Mouse (Mus musculus) hindbrain, embryonic 10.5 days (tissue): ENCODE results near the gene A430078G23Rik. TPM values are rescaled to one million over a fixed set of nuclear protein-coding genes. Genes with fewer than 3 reads are reported as not detected.
A peak's percentile ranks its signal among the peaks of the same experiment; 100 is the strongest.

Source experiments
- DNase-seq: peaks from one replicate; pipeline ENCODE4 v3.0.0-alpha.2; 2017; ENCODE audit warnings: low spot score
- H3K27ac ChIP-seq: fragments of 300-500 bp; sonication (generic); 2 replicates; pipeline ENCODE4 v1.5.1; 2016; ENCODE audit warnings: mild to moderate bottlenecking, moderate library complexity
- H3K27me3 ChIP-seq: fragments of 300-500 bp; sonication (generic); 2 replicates; pipeline ENCODE4 v1.6.1; 2016; ENCODE audit warnings: mild to moderate bottlenecking; ENCODE audit not compliant: poor library complexity, insufficient read depth, severe bottlenecking
- H3K36me3 ChIP-seq: fragments of 300-500 bp; sonication (generic); 2 replicates; pipeline ENCODE4 v1.6.1; 2016; ENCODE audit warnings: mild to moderate bottlenecking, moderate library complexity
- H3K4me1 ChIP-seq: fragments of 300-500 bp; sonication (generic); replicated peaks from 2 replicates; pipeline ENCODE4 v1.6.1; 2016; ENCODE audit warnings: mild to moderate bottlenecking
- H3K4me3 ChIP-seq: fragments of 300-500 bp; sonication (generic); 2 replicates; pipeline ENCODE4 v1.5.1; 2016; ENCODE audit warnings: mild to moderate bottlenecking, moderate library complexity
- H3K9me3 ChIP-seq: fragments of 300-500 bp; sonication (generic); 2 replicates; pipeline ENCODE4 v1.6.1; 2016; ENCODE audit warnings: mild to moderate bottlenecking, moderate library complexity
- WGBS: fragments of 180-500 bp; shearing (Covaris S2); methylation state at CpG from one replicate; pipeline ENCODE4 v1.1.7; 2016; 5-methylcytosine and 5-hydroxymethylcytosine counted together
- polyA plus RNA-seq: library from polyadenylated mRNA; unstranded; fragments of >200 nt; fragmentation: Nextera tagmentation; extraction: Ambion mirVana; gene quantifications from 2 replicates; pipeline ENCODE4 v1.2.1, GENCODE M21; 2016

The A430078G23Rik gene
- polyA plus RNA-seq, 1 experiment from 2014 or later = not detected

DNA sequence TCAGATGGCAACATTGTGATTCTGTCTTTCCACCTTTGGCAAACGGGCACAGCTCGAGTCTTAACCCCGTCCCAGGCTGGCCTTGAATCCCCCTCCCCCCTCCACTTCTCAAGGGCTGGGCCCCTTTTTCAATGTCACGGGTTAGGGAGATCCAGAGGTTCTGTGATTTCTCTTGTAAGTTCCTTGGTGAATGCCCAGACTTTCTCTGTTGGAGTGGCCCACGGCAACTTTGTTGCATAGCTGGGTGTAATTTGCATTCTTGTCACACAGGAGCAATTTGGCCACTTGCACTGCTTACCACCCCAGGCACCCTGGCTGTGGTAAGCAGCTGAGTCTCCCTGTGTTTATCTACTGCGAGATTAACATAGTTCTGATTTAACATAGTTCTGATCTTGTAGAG, 41.4 kb downstream of the A430078G23Rik start:
- WGBS = 11% methylated on average over 6 of the region's 6 CpGs
- peak overlapping the region; percentile 87 for H3K4me3 ChIP-seq
- H3K36me3 ChIP-seq = peaks cover 16% of the 10 kb centered on the region
- peaks cover 30% of the 10 kb centered on the region for H3K4me1 ChIP-seq
- H3K27ac ChIP-seq = peak overlapping the region; percentile 35; the same call in 1 of the 2 replicates
- no peaks in the 10 kb centered on the region for H3K27me3 ChIP-seq
- peak; percentile 10 for DNase-seq
- H3K9me3 ChIP-seq = no peaks in the 10 kb centered on the region

- Histone ChIP-seq H3K9me3 (no peaks in the 10 kb centered on the region), H3K27me3 (no peaks in the 10 kb centered on the region), H3K4me3 (peak overlapping the region; percentile 87), H3K4me1 (peaks cover 30% of the 10 kb centered on the region), H3K36me3 (peaks cover 17% of the 10 kb centered on the region), H3K27ac (peak overlapping the region; percentile 35; the same call in 1 of the 2 replicates)
- DNase-seq = no peak
- WGBS = 15% methylated on average over 4 of the region's 4 CpGs
Measured at GRCm38 (mm10) chr8:3395246-3395645, 42.0 kb downstream of the A430078G23Rik start.

- Histone ChIP-seq H3K4me1 (peaks cover 27% of the 10 kb centered on the region), H3K9me3 (no peaks in the 10 kb centered on the region), H3K36me3 (peaks cover 31% of the 10 kb centered on the region), H3K27me3 (no peaks in the 10 kb centered on the region), H3K27ac (no peak overlapping the region), H3K4me3 (no peak overlapping the region)
- WGBS = 97% methylated on average over 3 of the region's 3 CpGs
- DNase-seq = no peak
Measured at GRCm38 (mm10) chr8:3397597-3397996, 44.4 kb downstream of the A430078G23Rik start.

- Histone ChIP-seq H3K9me3 (no peaks in the 10 kb centered on the region), H3K27ac (no peak overlapping the region), H3K4me3 (no peak overlapping the region), H3K4me1 (peaks cover 5% of the 10 kb centered on the region; the same call in 1 of the 2 replicates), H3K36me3 (peaks cover 31% of the 10 kb centered on the region), H3K27me3 (no peaks in the 10 kb centered on the region)
- no peak for DNase-seq
- 42% methylated on average over 2 of the region's 2 CpGs for WGBS
Measured at GRCm38 (mm10) chr8:3400509-3400908, 47.3 kb downstream of the A430078G23Rik start.

DNA sequence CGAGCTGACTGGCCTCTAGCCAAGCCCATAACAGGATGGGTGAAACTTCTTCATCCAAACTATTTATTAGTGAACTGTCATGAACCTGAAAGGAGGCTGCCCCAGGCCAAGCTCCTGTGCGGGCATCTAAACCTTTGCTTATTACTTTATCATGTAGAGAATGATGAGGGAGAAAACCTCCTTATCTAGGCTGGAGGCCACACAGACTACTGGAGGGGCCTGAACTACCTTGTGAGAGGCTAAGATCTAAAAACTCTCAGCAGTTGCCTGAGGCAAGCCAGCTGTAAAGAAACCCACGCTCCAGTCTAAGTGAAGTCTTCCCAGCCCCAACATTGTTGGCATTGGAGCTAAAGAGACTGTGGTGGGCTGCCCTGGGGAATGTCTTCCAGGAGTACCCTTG, 54.2 kb downstream of the A430078G23Rik start:
- Histone ChIP-seq H3K9me3 (peaks cover 6% of the 10 kb centered on the region; the same call in 1 of the 2 replicates), H3K4me1 (no peaks in the 10 kb centered on the region; the same call in 1 of the 2 replicates), H3K4me3 (no peak overlapping the region), H3K27me3 (no peaks in the 10 kb centered on the region), H3K36me3 (peaks cover 4% of the 10 kb centered on the region), H3K27ac (no peak overlapping the region)
- no peak for DNase-seq
- WGBS = 94% methylated on average over 3 of the region's 3 CpGs

- WGBS = 81% methylated on average over 2 of the region's 2 CpGs
- Histone ChIP-seq H3K9me3 (peaks cover 6% of the 10 kb centered on the region; the same call in 1 of the 2 replicates), H3K27me3 (no peaks in the 10 kb centered on the region; the same call in 1 of the 2 replicates), H3K4me1 (peaks cover 25% of the 10 kb centered on the region), H3K27ac (no peak overlapping the region), H3K4me3 (no peak overlapping the region), H3K36me3 (peaks cover 4% of the 10 kb centered on the region)
- DNase-seq = no peak
Measured at GRCm38 (mm10) chr8:3411085-3411484, 57.9 kb downstream of the A430078G23Rik start.

DNA sequence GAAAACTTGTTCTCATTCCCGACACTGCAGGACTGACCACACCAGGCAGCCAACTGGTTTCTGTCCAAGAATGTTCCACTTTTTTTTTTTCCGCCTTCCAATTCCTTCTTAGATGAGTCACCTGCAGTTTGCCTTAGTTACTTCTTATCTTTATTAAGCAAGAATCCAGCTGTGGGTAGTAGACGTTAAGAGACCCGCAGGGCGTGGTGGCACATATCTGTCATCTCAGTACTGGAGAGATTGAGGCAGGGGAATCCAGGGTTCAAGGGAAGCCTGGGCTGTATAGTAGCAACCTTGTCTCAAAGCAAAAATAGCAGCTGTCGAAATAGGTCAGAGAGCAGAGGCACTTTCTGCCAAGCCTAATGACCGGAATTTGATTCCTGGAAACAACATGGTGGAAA, 58.7 kb downstream of the A430078G23Rik start:
- Histone ChIP-seq H3K27ac (no peak overlapping the region), H3K36me3 (peaks cover 4% of the 10 kb centered on the region), H3K4me3 (no peak overlapping the region), H3K9me3 (peaks cover 3% of the 10 kb centered on the region; the same call in 1 of the 2 replicates), H3K4me1 (peaks cover 33% of the 10 kb centered on the region), H3K27me3 (no peaks in the 10 kb centered on the region; the same call in 1 of the 2 replicates)
- 93% methylated on average over 7 of the region's 7 CpGs for WGBS
- DNase-seq = no peak

DNA sequence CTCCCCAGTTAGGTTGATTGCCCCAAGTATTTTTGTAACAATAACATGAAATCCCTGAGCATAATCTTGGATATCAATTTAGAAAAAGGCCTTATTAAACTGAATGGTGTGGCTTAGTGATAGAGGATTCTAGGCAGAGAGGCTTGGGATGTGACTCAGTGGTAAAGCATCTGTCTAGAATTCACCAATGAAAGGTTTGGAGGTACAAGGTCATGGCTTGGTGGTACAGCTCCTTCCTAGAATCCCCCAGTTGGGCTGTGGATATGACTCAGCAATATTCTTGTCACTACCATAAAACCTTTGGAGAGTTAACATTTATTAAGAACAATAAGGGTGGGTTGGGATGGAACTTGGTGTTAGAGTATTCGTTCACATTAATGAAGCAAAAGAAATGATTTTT, 59.6 kb downstream of the A430078G23Rik start:
- H3K27ac ChIP-seq = no peak overlapping the region
- H3K4me1 ChIP-seq = peaks cover 42% of the 10 kb centered on the region
- H3K27me3 ChIP-seq = no peaks in the 10 kb centered on the region; the same call in 1 of the 2 replicates
- H3K9me3 ChIP-seq = peaks cover under 1% of the 10 kb centered on the region; the same call in 1 of the 2 replicates
- DNase-seq = no peak
- H3K4me3 ChIP-seq = no peak overlapping the region
- H3K36me3 ChIP-seq = peaks cover 4% of the 10 kb centered on the region
- WGBS = 93% methylated on average over 1 of the region's 1 CpGs

DNA sequence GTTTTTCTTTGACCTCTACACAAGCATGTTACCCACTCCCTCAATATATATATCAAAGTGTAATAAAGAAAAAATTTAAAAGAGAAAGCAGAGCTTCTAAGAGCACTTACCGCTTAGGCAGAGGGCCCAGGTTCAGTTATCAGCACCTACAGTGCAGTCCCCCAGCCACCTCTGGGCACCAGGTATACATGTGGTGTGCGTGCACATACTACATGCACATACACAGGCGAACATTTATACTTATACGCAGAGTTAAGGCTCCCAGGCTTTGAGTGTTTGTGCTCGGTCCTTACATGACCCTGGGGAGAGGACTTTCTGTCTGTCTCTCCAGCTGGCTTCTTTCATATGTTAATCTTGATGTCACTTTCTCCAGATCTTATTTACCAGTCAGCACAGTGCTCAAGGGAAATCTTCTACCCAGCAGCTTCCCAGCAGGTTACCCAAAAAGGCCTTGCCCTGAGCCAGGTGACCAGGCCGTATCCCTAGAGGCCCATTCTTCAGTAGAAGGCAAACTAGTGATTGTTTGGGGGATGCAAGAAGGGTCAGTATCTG, 61.5 kb downstream of the A430078G23Rik start:
- WGBS = 48% methylated on average over 6 of the region's 6 CpGs
- Histone ChIP-seq H3K4me3 (no peak overlapping the region), H3K27me3 (no peaks in the 10 kb centered on the region; the same call in 1 of the 2 replicates), H3K27ac (peak overlapping the region; percentile 70; the same call in 1 of the 2 replicates), H3K4me1 (peaks cover 54% of the 10 kb centered on the region), H3K9me3 (no peaks in the 10 kb centered on the region), H3K36me3 (peaks cover 7% of the 10 kb centered on the region)
- DNase-seq = no peak

GRCm38 (mm10) chr8:3415259-3415658, 62.0 kb downstream of the A430078G23Rik start:
- peaks cover 55% of the 10 kb centered on the region for H3K4me1 ChIP-seq
- DNase-seq = no peak
- no peaks in the 10 kb centered on the region for H3K9me3 ChIP-seq
- peak overlapping the region; percentile 70 for H3K27ac ChIP-seq
- WGBS = 56% methylated on average over 4 of the region's 4 CpGs
- H3K27me3 ChIP-seq = no peaks in the 10 kb centered on the region; the same call in 1 of the 2 replicates
- no peak overlapping the region for H3K4me3 ChIP-seq
- H3K36me3 ChIP-seq = peaks cover 5% of the 10 kb centered on the region

GRCm38 (mm10) chr8:3415661-3416060, 62.4 kb downstream of the A430078G23Rik start:
- Histone ChIP-seq H3K27me3 (no peaks in the 10 kb centered on the region; the same call in 1 of the 2 replicates), H3K4me1 (peaks cover 58% of the 10 kb centered on the region), H3K27ac (peak overlapping the region; percentile 70), H3K4me3 (no peak overlapping the region), H3K36me3 (peaks cover 3% of the 10 kb centered on the region; the same call in 1 of the 2 replicates), H3K9me3 (no peaks in the 10 kb centered on the region)
- DNase-seq = no peak
- 89% methylated on average over 6 of the region's 6 CpGs for WGBS

GRCm38 (mm10) chr8:3416846-3417245, 63.6 kb downstream of the A430078G23Rik start:
- H3K27ac ChIP-seq = peak overlapping the region; percentile 76
- DNase-seq = peak; percentile 48
- H3K4me1 ChIP-seq = peaks cover 58% of the 10 kb centered on the region
- H3K4me3 ChIP-seq = no peak overlapping the region
- 17% methylated on average over 4 of the region's 4 CpGs for WGBS
- peaks cover 3% of the 10 kb centered on the region; the same call in 1 of the 2 replicates for H3K36me3 ChIP-seq
- no peaks in the 10 kb centered on the region for H3K9me3 ChIP-seq
- no peaks in the 10 kb centered on the region; the same call in 1 of the 2 replicates for H3K27me3 ChIP-seq

- Histone ChIP-seq H3K9me3 (no peaks in the 10 kb centered on the region), H3K36me3 (peaks cover 3% of the 10 kb centered on the region; the same call in 1 of the 2 replicates), H3K4me3 (peak overlapping the region; percentile 3; the same call in 1 of the 2 replicates), H3K27me3 (no peaks in the 10 kb centered on the region; the same call in 1 of the 2 replicates), H3K4me1 (peaks cover 58% of the 10 kb centered on the region), H3K27ac (peak overlapping the region; percentile 82)
- DNase-seq = peak; percentile 70
- WGBS = 2% methylated on average over 8 of the region's 8 CpGs
Measured at GRCm38 (mm10) chr8:3417455-3417854, 64.2 kb downstream of the A430078G23Rik start.
